Mouse (Mus musculus) frontal cortex, postnatal 36 days (tissue): ENCODE results near the gene Camta1.

Source experiments
- DNase-seq, 2 experiments: peaks; one replicate each; pipeline ENCODE4 v3.0.0; 2022; ENCODE audit warnings: low spot score in 2 of 2

Gene Camta1

GRCm38 (mm10) chr4:151211992-151212391 lies 649.7 kb downstream of the Camta1 start:
- DNase-seq = no peak

- DNase-seq = no peak
Observed at GRCm38 (mm10) chr4:151207566-151207965, 654.1 kb downstream of the Camta1 start.

GRCm38 (mm10) chr4:151202891-151203290 lies 658.8 kb downstream of the Camta1 start:
- DNase-seq = no peak

GRCm38 (mm10) chr4:151200316-151200715 lies 661.4 kb downstream of the Camta1 start:
- DNase-seq = peak; percentile 62 to 87

DNA sequence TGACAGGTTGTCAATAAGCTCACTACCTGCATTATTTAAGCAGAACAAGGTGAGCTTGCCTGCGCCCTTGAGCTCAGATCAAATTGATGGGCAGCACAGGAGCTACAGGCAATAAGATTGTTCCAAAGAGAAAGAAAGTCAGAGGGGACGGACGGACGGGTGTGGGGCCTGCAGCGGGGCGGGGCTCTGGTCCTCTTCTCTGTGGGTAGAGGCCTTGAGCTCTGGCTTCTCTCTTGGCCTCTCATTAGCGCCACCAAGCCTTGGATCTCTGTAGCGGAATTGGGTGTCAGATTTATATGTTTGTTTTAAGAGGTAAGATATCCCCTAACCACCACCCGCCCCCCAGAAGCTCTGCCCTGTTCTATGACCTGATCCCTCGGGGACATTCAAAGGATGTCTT lies 666.5 kb downstream of the Camta1 start:
- DNase-seq = no peak

DNA sequence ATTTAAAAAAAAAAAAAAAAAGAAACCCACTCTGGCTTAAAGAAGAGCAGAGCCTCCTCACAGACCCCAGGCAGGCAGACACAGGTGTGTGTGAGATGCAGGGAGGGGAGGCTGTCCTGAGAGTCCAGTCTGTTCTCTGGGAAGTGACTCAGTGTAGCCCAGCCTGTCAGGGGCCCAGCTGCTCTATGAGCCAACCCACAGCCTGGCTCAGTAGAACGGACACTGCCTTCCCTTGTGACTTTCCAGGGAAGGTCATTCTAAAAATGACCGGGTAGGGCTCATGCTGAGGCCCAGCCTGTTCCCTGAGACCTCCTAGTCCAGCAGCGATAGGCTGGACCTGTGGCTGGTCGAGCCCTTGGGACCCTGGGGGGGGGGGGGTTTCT lies 667.0 kb downstream of the Camta1 start:
- no peak for DNase-seq

- no peak for DNase-seq
Observed at GRCm38 (mm10) chr4:151194030-151194714, 667.5 kb downstream of the Camta1 start.

DNA sequence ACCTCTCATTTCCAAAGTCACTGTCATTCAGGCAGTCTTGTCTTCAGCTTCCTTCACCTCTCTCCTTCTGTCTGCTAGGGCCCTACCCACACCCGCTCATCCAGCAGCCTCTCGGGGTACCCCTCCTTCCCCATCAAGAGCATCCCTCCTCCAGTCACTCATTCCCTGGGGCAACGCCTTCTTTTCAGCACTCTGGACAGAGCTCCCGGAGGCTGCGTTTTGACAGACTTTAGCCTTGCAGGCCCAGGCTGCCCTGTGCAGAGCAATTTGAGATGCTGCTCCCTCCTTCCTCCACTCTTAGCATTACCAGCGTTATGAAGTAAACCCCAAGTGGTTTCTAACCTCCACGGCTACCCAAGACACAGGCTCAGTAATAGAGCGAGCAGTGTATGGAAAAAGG lies 675.2 kb downstream of the Camta1 start:
- DNase-seq = no peak

DNA sequence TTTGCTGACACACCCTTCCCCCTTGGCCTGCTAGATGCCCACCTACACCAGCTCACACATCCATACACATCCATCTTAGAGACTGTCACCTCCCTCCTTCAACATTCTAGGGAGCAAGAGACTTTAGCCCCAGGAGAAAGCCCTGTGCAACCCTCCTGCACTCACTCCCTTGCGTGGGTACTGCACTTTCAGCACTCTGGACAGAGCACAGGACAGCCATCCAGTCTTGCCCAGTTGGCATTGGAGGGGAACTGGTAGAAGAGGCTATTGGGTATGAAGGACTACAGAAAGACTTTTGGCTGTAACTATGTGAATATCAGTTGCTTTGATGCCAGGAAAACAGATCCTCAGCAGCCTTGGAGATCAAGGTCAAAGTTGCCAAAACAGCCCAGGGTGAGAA lies 675.9 kb downstream of the Camta1 start:
- DNase-seq = no peak

GRCm38 (mm10) chr4:151180394-151180902 lies 681.2 kb downstream of the Camta1 start:
- no peak for DNase-seq

DNA sequence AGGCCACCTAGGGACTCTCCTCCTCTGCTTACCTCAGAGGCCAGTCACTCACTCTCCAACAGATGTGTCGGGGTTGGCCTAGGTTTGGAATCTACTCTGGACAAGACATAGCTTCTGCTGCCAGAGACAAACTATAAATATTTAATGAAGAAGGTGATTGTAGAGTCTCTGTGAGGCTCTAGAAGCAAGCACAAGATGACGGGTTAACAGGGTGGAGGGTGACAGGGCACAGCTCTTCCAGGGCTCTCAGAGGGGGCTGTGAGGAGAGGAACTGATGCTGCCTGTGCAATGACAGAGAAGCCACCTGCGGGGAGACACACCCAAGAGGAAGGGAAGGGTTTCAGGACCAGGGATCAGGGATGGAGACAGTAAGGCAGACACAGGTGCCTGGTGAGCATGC lies 682.0 kb downstream of the Camta1 start:
- no peak for DNase-seq

- DNase-seq = peak; percentile 73 to 79
Observed at GRCm38 (mm10) chr4:151178970-151179378, 682.7 kb downstream of the Camta1 start.

DNA sequence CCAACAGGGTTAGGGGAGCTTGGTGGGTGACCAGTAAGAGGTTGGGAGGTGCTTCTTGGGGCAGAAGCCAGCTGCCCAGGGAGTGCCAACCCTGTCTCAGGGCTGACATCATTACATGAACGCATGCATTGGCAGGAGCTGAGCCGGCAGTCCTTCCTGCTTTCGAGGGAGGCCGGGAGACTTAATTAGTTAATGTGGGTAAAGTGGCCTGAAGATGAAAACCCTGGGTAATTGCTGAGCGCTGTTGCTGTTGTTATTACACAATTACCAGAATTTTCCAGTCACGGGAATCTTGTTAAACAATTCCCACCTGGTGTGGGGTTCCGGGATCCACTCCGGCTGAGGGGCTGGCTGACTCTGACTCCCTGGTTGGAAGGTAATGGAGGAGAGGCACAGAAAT lies 689.1 kb downstream of the Camta1 start:
- no peak for DNase-seq

DNA sequence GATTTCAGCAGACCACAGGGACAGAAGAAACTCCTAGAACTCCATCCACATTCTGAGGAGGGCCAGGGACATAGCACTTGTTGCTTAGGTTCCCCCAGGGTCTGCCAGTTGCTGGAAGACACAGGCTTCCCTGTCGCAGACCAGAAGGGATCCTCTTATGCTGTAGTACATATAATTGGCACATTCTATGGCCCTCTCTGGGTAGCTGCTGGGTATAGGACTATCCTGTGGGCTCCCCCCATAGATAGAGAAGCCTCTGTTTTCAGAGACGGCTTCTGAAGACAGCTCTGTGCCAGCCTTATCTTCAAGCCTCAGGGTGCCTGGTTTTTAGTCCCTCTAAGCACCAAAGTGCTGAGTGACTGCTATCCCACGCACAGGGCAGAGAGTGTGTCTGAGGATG lies 690.6 kb downstream of the Camta1 start:
- DNase-seq = no peak

DNA sequence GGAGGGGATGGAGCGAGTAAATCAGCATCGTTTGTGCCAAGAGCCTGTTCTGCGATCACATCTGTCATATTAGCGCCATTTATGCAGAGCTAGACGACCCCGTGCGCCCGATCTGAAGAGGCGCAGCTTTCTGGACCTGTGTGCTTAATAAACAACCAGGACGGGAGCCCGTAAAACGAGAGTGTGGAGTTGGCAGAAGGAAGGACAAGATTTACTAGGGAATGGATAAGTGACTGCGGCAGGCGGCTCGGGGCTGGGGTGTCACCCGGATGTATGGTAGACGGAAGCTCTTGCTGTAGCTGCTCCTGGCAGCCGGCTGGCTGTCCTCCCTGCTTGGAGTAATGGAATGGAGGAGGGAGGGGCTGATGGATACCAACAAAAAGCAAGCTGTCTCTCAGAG lies 691.0 kb downstream of the Camta1 start:
- no peak for DNase-seq

DNA sequence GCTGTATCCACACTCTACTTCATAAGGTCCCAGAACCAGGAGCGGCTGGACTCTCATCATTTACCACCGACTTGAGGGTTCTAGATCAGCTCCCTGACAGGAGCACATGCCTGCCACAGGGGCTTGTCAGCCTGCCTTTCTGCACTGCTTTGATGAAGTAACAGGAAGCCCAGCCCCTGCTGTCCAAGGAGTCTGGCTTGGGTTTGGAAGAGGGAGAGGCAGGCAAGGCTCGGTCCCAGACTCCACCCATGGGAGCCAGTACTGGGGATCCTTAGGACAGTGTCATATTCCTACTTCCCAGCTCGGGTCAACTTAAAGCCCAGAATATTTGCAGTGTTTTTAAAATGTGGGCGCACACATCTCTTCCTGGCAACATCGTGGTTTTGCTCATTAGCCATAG lies 694.7 kb downstream of the Camta1 start:
- no peak for DNase-seq

DNA sequence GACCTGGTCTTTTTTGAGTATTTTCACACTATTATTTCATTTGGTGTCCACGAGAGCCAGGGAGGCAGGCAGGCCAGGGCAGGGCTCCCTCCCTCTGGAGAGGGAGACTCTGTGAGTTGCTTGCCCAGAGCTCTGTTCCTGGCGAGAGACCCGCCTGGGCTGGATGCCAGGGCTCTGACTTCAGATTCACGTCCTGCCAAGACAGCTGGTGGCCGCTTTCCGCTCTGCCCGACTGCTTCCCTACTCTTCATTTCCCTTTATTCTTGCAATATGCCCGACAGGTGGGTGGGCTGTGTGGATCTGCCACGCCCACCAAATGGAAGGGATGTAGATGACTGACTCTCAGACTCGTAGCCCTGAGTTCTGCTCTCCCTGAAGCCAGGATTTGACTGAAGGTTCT lies 696.1 kb downstream of the Camta1 start:
- peak; percentile 83 to 89 for DNase-seq

- no peak for DNase-seq
Observed at GRCm38 (mm10) chr4:151164309-151164708, 697.4 kb downstream of the Camta1 start.

DNA sequence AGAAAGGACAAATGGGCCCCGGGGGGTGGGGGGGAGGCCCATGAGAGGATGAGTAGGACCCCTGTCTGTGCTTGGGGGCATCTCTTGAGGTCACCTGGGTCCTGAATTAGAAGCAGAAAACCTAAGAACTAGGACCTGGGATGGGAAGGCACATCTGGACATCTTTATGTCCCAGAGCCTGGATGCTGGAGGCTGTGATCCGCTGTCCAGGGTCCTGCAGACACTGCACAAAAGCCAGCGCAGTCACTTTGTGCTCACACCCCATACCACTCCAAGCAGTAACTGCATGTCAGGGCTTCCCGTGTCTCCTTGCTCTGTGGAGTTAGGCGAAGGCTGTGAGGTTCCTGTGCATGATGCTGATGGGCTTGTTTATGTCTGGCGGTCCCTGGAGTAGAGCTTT lies 699.8 kb downstream of the Camta1 start:
- DNase-seq = no peak

DNA sequence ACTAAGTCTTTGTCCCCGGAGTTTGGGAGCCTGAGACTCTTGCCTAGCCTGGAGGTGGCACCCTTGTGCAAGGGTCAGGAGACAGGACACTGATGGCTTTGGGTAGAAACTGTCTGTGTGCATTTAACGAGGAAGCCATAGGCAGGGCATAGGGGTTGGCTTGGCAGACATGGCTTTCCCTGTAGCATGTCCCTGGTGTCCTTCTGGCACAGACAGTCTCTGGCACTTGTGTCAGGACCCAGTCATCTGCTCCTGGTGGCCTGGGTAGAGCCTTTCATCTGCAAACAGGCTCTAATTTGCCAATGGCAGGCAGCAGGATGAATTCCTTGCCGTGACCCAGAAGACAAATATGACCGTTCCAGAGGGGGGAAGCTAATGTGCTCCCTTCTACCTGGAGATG lies 700.7 kb downstream of the Camta1 start:
- DNase-seq = no peak

- DNase-seq = no peak
Observed at GRCm38 (mm10) chr4:151160476-151160875, 701.2 kb downstream of the Camta1 start.

- DNase-seq = no peak
Observed at GRCm38 (mm10) chr4:151158250-151158649, 703.4 kb downstream of the Camta1 start.

DNA sequence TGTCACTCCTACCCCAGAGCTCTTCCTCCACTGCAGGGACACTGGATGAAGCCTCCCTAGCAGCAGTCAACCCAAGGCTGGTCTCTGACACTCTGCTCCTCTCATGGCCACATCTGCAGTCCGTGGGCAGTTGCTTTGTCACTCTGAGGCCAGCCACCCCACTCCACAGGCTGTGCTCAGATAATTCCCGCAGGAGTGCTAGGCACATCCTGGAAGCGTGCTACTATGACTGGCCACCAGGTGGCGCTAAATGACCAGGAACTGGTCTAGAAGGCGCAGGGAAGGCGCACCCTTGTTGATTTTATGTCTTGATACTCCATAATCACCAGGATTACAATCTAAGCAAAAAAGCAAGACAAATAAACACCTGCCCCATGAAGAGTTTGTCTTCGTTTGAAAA lies 704.8 kb downstream of the Camta1 start:
- peak; percentile 89 to 92 for DNase-seq

GRCm38 (mm10) chr4:151155587-151155986 lies 706.1 kb downstream of the Camta1 start:
- no peak for DNase-seq
